Mouse (Mus musculus): ENCODE results near the gene Krt23.

- TF ChIP-seq CTCF (IDR thresholded peaks at IDR 0.05; ENCODE audit: control insufficient read depth, insufficient read depth, insufficient read length) = no peak
- no peak for TF ChIP-seq MAX (IDR thresholded peaks at IDR 0.05)
Observed at GRCm38 (mm10) chr11:99514098-99514497, 21.2 kb upstream of the Krt23 start.

Data from C2C12 (cell line).